Mouse (Mus musculus) liver, embryonic 15.5 days (tissue): ENCODE measurements around the gene Rap1gap. TPM values are rescaled to one million over a fixed set of nuclear protein-coding genes. Genes with fewer than 3 reads are reported as not detected.

Source experiments
- ATAC-seq: fragments of 200-750 bp; cut with Nextera tagmentation; 2 replicates; pipeline ENCODE4 v1.8.0; 2017; ENCODE audit warnings: moderate number of reproducible peaks, mild to moderate bottlenecking, moderate library complexity; ENCODE audit not compliant: insufficient read depth
- H3K27ac ChIP-seq: fragments of 300-500 bp; sonication (generic); replicated peaks from 2 replicates; pipeline ENCODE4 v1.5.1; 2015; ENCODE audit warnings: mild to moderate bottlenecking, inconsistent platforms
- H3K27me3 ChIP-seq: fragments of 300-500 bp; sonication (generic); 2 replicates; pipeline ENCODE4 v1.6.1; 2015; ENCODE audit warnings: mild to moderate bottlenecking, inconsistent platforms
- H3K36me3 ChIP-seq: fragments of 300-500 bp; sonication (generic); replicated peaks from 2 replicates; pipeline ENCODE4 v1.6.1; 2015; ENCODE audit warnings: moderate library complexity, mild to moderate bottlenecking, inconsistent platforms
- H3K4me1 ChIP-seq: fragments of 300-500 bp; sonication (generic); replicated peaks from 2 replicates; pipeline ENCODE4 v1.6.1; 2015; ENCODE audit warnings: inconsistent platforms
- H3K4me2 ChIP-seq: fragments of 300-500 bp; sonication (generic); 2 replicates; pipeline ENCODE4 v1.6.1; 2015; ENCODE audit warnings: moderate library complexity, mild to moderate bottlenecking, inconsistent platforms
- H3K4me3 ChIP-seq: fragments of 300-500 bp; sonication (generic); replicated peaks from 2 replicates; pipeline ENCODE4 v1.5.1; 2015; ENCODE audit warnings: mild to moderate bottlenecking, inconsistent platforms
- H3K9ac ChIP-seq: fragments of 300-500 bp; sonication (generic); 2 replicates; pipeline ENCODE4 v1.6.1; 2015; ENCODE audit warnings: moderate library complexity, mild to moderate bottlenecking, inconsistent platforms
- H3K9me3 ChIP-seq: fragments of 300-500 bp; sonication (generic); replicated peaks from 2 replicates; pipeline ENCODE4 v1.6.1; 2016; ENCODE audit warnings: inconsistent platforms
- WGBS: fragments of 180-500 bp; shearing (Covaris S2); methylation state at CpG from one replicate; pipeline ENCODE4 v1.1.7; 2015; ENCODE audit warnings: mixed read lengths; ENCODE audit not compliant: insufficient replicate concordance; 5-methylcytosine and 5-hydroxymethylcytosine counted together
- polyA plus RNA-seq: library from polyadenylated mRNA; unstranded; fragments of >200 nt; fragmentation: Nextera tagmentation; extraction: Ambion mirVana; gene quantifications from 2 replicates; pipeline ENCODE4 v1.2.1, GENCODE M21; 2015

The Rap1gap gene
- 2.0 and 3.8 TPM in 2 replicates for polyA plus RNA-seq

DNA sequence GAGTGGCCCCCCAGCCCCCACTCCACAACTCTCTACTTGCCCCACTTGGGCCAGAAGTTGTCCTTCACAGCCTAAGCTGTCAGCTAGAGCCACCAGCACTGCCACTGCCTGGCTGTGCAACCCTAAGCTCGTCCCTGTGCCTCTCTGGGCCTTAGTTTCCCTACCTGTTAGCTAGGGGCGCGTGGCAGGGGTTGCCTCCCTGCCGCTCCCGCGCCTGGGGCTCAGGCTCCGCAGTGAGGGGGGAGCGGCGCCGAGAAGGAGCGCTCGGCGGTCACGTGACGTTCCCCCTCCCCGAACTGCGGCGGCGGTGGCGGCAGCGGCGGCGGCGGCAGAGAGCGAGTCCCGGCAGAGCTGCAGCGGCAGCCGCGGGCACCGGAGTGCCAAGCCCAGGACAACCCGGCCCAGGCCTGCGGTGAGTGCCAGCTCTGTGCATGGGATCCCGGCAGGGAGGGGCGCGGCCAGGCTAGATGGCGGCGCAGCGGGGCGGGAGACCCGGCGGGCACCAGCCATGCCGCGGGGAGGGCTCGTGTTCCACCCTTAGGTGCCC, at the start of gene Rap1gap:
Rap1gap (plus strand) TSS at position 294 of the 547 bp plus-strand sequence.
- ATAC-seq, result no peak
- peaks cover 61% of the 10 kb centered on the region for H3K27me3 ChIP-seq
- H3K27ac ChIP-seq, result no peak within 1 kb of the TSS
- H3K4me3 ChIP-seq, result peak within 1 kb of the TSS; percentile 46
- no peak within 1 kb of the TSS for H3K9ac ChIP-seq
- no peaks in the 10 kb centered on the region for H3K36me3 ChIP-seq
- WGBS, result under 1% methylated on average over 39 of the region's 44 CpGs
- H3K4me1 ChIP-seq, result peaks cover 8% of the 10 kb centered on the region
- peak within 1 kb of the TSS; percentile 65 for H3K4me2 ChIP-seq
- H3K9me3 ChIP-seq, result no peaks in the 10 kb centered on the region

DNA sequence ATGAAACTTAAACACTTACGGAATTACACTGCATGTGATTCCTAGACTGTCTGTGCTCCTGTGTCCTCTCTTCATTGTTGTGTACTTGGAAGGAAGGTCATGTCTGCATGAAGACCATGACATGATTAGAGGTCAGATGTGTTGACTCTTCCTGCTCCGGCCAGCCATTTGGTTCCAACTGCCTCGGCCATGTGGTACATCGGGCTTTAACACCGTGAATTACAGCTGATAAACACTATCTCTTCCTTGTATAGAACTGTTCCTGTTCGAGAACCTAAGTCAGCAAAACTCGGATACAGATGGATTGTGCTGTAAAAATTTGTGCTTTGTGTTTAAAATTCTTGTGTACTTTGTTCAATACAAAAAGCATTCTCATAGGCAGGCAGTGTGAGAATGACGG, 41.7 kb upstream of the Rap1gap start:
- Histone ChIP-seq H3K9me3 (no peaks in the 10 kb centered on the region), H3K36me3 (peaks cover 94% of the 10 kb centered on the region), H3K4me3 (no peak overlapping the region), H3K4me1 (no peaks in the 10 kb centered on the region), H3K4me2 (no peak overlapping the region), H3K27ac (no peak overlapping the region), H3K27me3 (no peaks in the 10 kb centered on the region), H3K9ac (no peak overlapping the region)
- no peak for ATAC-seq
- 81% methylated on average over 8 of the region's 8 CpGs for WGBS

DNA sequence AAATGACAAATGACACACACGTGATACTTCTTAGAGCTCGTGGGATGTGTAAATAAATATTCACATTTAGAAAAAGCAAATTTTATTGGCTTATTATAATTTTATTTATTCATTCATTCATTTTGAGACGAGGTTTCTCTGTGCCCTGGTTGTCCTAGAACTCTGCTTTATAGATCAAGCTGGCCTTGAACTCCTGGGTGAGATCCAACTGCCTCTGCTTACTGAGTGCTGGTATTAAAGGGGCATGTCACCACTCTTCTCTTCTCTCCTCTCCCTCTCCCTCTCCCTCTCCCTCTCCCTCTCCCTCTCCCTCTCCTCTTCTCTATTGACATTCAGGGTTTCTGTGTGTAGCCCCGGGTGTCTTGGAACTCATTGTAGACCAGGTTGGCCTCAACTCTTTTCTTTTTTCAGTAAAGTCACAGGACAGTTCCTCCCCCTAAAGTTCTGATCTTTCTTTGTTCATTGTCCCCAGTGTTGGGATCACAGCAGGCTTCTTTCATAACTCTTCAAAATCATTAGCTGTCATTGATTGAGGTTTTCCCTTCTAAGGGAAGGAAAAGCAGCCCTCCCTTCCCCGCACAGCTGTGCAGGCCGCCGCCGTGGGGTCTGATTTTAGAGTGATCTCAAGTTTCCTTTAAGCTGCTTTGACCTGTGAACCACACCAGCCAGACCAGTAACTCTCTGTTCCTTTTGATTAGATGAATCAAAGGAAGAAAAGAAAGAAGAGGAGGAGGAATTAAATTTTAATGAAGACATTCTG, 36.9 kb upstream of the Rap1gap start:
- Histone ChIP-seq H3K27me3 (no peaks in the 10 kb centered on the region), H3K27ac (no peak overlapping the region), H3K9me3 (no peaks in the 10 kb centered on the region), H3K4me1 (no peaks in the 10 kb centered on the region), H3K4me3 (no peak overlapping the region), H3K4me2 (no peak overlapping the region), H3K36me3 (peaks cover 94% of the 10 kb centered on the region), H3K9ac (no peak overlapping the region)
- ATAC-seq, result no peak
- 72% methylated on average over 8 of the region's 8 CpGs for WGBS

DNA sequence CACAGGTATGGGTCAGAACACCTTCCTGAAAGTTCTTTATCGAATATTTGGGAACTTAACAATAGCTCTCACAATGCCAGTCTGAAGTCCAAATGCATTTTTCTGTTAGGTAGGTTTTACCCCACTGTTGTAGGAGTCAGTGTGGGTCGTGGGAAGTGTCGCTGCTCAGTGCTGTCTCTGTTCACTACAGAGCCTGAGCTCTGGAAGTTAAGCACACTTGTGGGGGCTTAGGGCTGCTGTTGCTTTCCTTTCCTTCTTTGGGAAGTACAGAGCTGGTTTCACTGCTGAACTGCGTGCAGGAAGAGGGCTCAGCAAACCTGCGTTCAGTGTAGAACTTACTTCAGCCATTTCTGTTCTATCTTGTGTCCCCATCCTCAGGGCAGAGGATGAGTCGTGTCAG, 36.1 kb upstream of the Rap1gap start:
- no peaks in the 10 kb centered on the region for H3K9me3 ChIP-seq
- WGBS, result 68% methylated on average over 6 of the region's 6 CpGs
- no peak overlapping the region for H3K4me3 ChIP-seq
- H3K4me2 ChIP-seq, result no peak overlapping the region
- no peaks in the 10 kb centered on the region for H3K27me3 ChIP-seq
- peaks cover 94% of the 10 kb centered on the region for H3K36me3 ChIP-seq
- no peak overlapping the region for H3K9ac ChIP-seq
- no peaks in the 10 kb centered on the region for H3K4me1 ChIP-seq
- no peak for ATAC-seq
- H3K27ac ChIP-seq, result no peak overlapping the region

DNA sequence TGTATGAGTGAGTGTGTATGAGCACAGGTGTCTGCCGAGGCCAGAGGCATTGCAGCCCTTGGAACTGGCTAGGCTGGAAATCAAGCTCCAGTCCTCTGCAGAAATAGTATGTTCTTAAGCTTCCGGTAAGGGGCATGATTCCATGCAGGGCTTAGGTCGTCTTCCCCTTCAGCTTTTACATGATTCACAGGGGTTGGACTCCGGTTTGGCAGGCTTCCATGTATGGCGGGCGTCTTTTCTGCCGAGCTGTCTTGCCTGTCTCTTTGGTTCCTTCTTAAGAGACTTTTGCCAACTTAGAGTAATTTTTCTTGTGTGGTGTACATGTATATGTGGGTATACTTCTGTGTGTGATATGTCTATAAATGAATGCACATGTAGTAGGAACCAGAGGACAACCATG, 35.2 kb upstream of the Rap1gap start:
- H3K4me1 ChIP-seq, result no peaks in the 10 kb centered on the region
- H3K36me3 ChIP-seq, result peaks cover 93% of the 10 kb centered on the region
- WGBS, result 75% methylated on average over 7 of the region's 7 CpGs

DNA sequence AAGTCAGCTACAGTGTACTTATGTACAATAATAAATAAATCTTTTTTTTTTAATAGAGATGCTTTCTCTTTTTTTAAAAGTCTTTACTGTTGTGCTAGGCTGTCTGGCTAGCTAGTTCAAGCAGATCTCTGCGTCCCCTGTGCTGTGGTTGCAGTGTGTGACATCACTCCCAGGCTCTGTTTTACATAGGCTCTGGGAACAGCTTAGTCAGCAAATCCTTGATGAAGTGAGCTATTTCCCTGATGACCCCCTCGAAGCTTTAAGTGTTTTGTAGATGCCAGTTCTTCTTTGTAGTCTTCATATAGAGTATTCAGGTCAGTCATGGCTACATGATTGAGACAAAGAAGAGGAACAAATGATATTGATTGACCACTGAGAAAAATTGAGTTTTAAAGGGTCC, 34.4 kb upstream of the Rap1gap start:
- H3K27me3 ChIP-seq, result no peaks in the 10 kb centered on the region
- no peak overlapping the region for H3K4me2 ChIP-seq
- H3K9ac ChIP-seq, result no peak overlapping the region
- no peak for ATAC-seq
- WGBS, result 69% methylated on average over 2 of the region's 2 CpGs
- no peaks in the 10 kb centered on the region for H3K4me1 ChIP-seq
- no peak overlapping the region for H3K27ac ChIP-seq
- H3K9me3 ChIP-seq, result no peaks in the 10 kb centered on the region
- no peak overlapping the region for H3K4me3 ChIP-seq
- peaks cover 93% of the 10 kb centered on the region for H3K36me3 ChIP-seq

More for the DNA sequence above, 35.2 kb upstream of the Rap1gap start:
- Histone ChIP-seq H3K4me2 (no peak overlapping the region), H3K27ac (no peak overlapping the region), H3K27me3 (no peaks in the 10 kb centered on the region), H3K4me3 (no peak overlapping the region), H3K9ac (no peak overlapping the region), H3K9me3 (no peaks in the 10 kb centered on the region)
- ATAC-seq, result no peak

DNA sequence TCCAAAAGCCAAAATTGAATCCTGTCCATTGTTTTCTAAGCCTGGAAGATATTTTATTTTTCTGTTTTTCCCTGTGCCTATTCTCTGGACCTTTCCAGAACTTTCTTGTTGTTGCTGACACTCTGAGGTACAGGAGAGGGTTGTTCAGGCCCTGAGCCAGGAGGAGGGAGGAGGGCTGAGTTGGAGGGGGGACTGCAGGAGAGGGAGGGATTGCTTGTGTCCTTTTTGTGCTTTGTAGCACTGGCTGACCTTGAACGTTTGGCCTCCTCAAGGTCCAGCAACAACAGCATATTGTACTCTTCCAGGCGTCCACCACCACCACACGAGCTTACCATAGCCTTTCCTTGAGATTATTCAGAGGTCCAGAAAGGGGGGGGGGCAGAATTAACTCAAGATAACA, 32.9 kb upstream of the Rap1gap start:
- Histone ChIP-seq H3K4me1 (no peaks in the 10 kb centered on the region), H3K36me3 (peaks cover 94% of the 10 kb centered on the region), H3K4me3 (no peak overlapping the region), H3K4me2 (no peak overlapping the region), H3K9me3 (no peaks in the 10 kb centered on the region), H3K9ac (no peak overlapping the region), H3K27me3 (no peaks in the 10 kb centered on the region), H3K27ac (no peak overlapping the region)
- ATAC-seq, result no peak
- 68% methylated on average over 3 of the region's 3 CpGs for WGBS

DNA sequence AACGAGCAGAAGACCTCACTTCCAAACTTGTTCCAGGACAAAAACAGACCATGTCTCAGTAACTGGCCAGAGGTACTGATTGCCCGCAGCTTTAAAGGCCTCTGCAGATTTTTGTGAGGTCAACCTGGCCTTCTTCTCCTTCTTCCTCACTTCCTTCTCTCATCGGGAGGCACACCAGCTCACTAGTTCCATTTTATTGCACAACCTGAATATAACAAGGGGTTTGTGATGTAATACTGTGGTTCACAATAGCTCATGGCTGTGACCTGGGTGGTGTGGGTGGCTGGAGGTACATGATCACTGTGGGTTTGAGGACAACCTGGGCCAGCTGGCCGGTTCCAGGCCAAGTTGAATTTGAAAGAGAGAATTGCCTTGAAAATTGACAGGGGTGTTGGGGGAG, 31.1 kb upstream of the Rap1gap start:
- no peak for ATAC-seq
- H3K27ac ChIP-seq, result no peak overlapping the region
- H3K9ac ChIP-seq, result no peak overlapping the region
- H3K36me3 ChIP-seq, result peaks cover 97% of the 10 kb centered on the region
- no peak overlapping the region for H3K4me2 ChIP-seq
- H3K4me1 ChIP-seq, result no peaks in the 10 kb centered on the region
- H3K27me3 ChIP-seq, result no peaks in the 10 kb centered on the region
- H3K4me3 ChIP-seq, result no peak overlapping the region
- H3K9me3 ChIP-seq, result no peaks in the 10 kb centered on the region
- 79% methylated on average over 4 of the region's 4 CpGs for WGBS

DNA sequence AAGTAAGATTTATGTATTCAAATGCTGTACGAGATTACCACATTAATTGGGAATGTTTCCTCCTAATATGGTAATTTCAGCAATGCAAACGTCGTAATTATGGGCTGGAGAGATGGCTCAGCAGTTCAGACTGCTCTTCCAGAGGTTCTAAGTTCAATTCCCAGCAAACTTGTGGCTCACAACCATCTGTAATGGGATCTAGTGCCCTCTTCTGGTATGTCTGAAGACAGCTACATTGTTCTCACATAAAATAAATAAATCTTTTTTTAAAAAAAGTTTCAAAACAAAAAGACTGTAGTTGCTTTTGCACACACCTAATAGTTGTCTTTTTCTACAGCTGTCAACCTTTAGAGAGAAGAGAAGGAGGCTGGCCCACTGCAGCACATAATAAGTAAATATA, 27.9 kb upstream of the Rap1gap start:
- Histone ChIP-seq H3K4me3 (no peak overlapping the region), H3K9ac (no peak overlapping the region), H3K9me3 (no peaks in the 10 kb centered on the region), H3K36me3 (peaks cover 98% of the 10 kb centered on the region), H3K4me1 (0 out of 2 replicates have a peak, but pooled peaks cover 9% of the 10 kb centered on the region), H3K4me2 (no peak overlapping the region), H3K27me3 (no peaks in the 10 kb centered on the region), H3K27ac (no peak overlapping the region)
- ATAC-seq, result no peak
- WGBS, result 74% methylated on average over 3 of the region's 3 CpGs

DNA sequence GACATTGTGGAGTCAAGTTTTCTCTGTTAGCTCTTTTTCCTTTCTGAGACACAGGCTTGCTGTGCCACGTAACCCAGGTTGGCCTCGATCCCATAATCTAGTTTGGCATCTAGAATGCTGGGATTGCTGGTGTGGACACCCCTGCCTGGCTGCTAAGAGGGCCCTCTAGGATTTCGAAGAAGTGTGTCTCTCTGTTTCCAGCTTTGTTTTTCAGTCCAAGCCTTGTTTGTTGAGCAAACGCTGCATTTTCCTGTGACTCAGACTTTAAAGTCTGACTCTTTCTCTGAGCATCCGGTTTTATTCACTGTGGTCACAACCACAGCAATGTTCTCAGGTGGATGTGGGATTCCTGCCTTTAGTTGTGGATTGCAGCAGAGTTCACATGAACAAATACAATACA, 23.0 kb upstream of the Rap1gap start:
- Histone ChIP-seq H3K4me2 (no peak overlapping the region), H3K27me3 (no peaks in the 10 kb centered on the region), H3K9me3 (no peaks in the 10 kb centered on the region), H3K36me3 (peaks cover 94% of the 10 kb centered on the region), H3K27ac (peak overlapping the region; percentile 31), H3K4me3 (no peak overlapping the region), H3K4me1 (peaks cover 17% of the 10 kb centered on the region), H3K9ac (no peak overlapping the region)
- 56% methylated on average over 5 of the region's 5 CpGs for WGBS
- ATAC-seq, result no peak

DNA sequence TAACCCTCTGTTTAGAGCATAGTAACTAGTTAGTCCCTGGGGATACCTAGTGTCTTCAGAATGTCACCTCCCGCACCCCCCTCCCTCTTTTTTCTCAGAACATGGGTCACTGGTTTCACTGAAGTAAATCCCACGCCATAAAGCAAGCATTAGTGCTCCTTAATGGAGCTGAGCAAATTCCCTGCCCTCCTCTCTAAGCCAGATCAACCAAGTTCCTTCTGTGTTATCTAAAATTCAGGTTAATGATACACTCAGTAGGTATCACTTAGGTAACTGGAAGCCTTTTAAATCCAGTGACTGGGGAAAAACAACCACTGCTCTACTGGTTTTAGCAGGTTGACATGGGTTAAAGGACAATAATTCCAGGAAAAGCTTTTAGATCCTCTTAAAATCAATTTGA, 22.4 kb upstream of the Rap1gap start:
- peaks cover 95% of the 10 kb centered on the region for H3K36me3 ChIP-seq
- 68% methylated on average over 2 of the region's 2 CpGs for WGBS
- ATAC-seq, result no peak
- H3K9me3 ChIP-seq, result no peaks in the 10 kb centered on the region
- peak overlapping the region; percentile 48 for H3K27ac ChIP-seq
- no peak overlapping the region for H3K4me2 ChIP-seq
- H3K9ac ChIP-seq, result no peak overlapping the region
- H3K27me3 ChIP-seq, result no peaks in the 10 kb centered on the region
- peaks cover 19% of the 10 kb centered on the region for H3K4me1 ChIP-seq
- H3K4me3 ChIP-seq, result no peak overlapping the region
